Mouse (Mus musculus) gastrocnemius, postnatal 4 days (tissue): ENCODE results near the gene Tmem45a. TPM values are rescaled to one million over a fixed set of nuclear protein-coding genes. Genes with fewer than 3 reads are reported as not detected.

Experiments used
- DNase-seq, 2 experiments: peaks; one replicate each; pipeline ENCODE4 v3.0.0; 2021 to 2022; ENCODE audit warnings: low spot score in 2 of 2, mixed read lengths in 2 of 2
- total RNA-seq, 2 experiments: library from RNA; stranded (reverse); gene quantifications; 2 replicates each; pipeline ENCODE4 v1.2.3; 2021

Gene Tmem45a
- total RNA-seq, 2 experiments from 2014 or later: 19.7 to 20.8 TPM

- DNase-seq: no peak
Measured at GRCm38 (mm10) chr16:56799541-56800029, 86.4 kb downstream of the Tmem45a start.

GRCm38 (mm10) chr16:56798873-56799272, 87.1 kb downstream of the Tmem45a start:
- DNase-seq: no peak

- DNase-seq: no peak
Measured at GRCm38 (mm10) chr16:56795481-56796139, 90.4 kb downstream of the Tmem45a start, which contains the start of gene Adgrg7. TSS of gene Adgrg7 (minus strand) at chr16:56795855.

- DNase-seq: no peak
Measured at GRCm38 (mm10) chr16:56794383-56795144, 91.4 kb downstream of the Tmem45a start.

GRCm38 (mm10) chr16:56793778-56794177, 92.2 kb downstream of the Tmem45a start:
- DNase-seq: no peak

GRCm38 (mm10) chr16:56785943-56786342, 100.0 kb downstream of the Tmem45a start:
- no peak for DNase-seq

GRCm38 (mm10) chr16:56771163-56772105, 114.5 kb downstream of the Tmem45a start:
- DNase-seq: no peak

Other genes with a start within 250 kb of the Tmem45a start
- 10 to 100 TPM; 62.4 to 70.4 TPM for gene Tfg, start 168.7 kb downstream of the Tmem45a start, total RNA-seq
- not detected for gene Adgrg7, start 90.3 kb downstream of the Tmem45a start, total RNA-seq
- gene Lnp1, start 41.9 kb upstream of the Tmem45a start, total RNA-seq: not detected
- not detected for gene Tmem45a2, start 185.2 kb upstream of the Tmem45a start, total RNA-seq
- gene Tomm70a, start 235.5 kb upstream of the Tmem45a start, total RNA-seq: 10 to 100 TPM; 40.4 to 43.9 TPM